In the genomic region with DNA sequence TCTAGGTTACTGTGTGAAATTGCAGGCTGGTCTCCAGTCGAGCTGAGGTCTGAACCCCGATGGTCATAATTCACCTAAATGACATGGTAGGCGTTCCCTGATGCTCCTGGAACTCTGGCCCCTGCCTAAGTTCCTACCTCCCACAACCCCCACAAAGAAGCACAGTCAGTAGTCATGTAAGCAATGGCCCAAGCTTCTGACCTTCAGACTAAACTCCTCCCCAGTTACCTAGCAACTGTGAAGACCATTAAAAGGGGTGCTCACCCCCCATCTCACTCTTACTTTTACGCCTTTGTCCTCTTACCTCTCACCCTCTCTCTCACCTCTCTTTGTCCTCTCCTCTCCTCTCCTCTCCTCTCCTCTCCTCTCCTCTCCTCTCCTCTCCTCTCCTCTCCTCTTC, we compare ENCODE assay signal across 5 mouse cellular contexts.
DNase-seq lines count a peak whose midpoint lies in the region; TF ChIP-seq lines count a peak whose summit lies in the region.
"Not testable (repeated sequence)": the region's sequence is repeated elsewhere in the genome, so short reads cannot be mapped to it uniquely, and the experiment has no call there.

No protein-coding gene starts in this region.

- peaks cover 13% of the 10 kb centered on the region for H3K9me3 ChIP-seq in ES-Bruce4 (replicated peaks; ENCODE audit: control insufficient read depth, insufficient read depth, low read length, poor library complexity, severe bottlenecking)
- not testable (repeated sequence) for H3K9me3 ChIP-seq in ES-E14 (ENCODE audit: control insufficient read depth, insufficient read depth, low read depth, low read length)

- not testable (repeated sequence) for TF ChIP-seq EP300 in ES-Bruce4 (IDR thresholded peaks at IDR 0.05; ENCODE audit: insufficient read depth, low read depth, low read length)

- H3K36me3 ChIP-seq in ES-Bruce4 (ENCODE audit: control insufficient read depth, insufficient read depth, low read length, poor library complexity, severe bottlenecking); ES-E14 (ENCODE audit: control insufficient read depth, insufficient read depth, low read length, poor library complexity, severe bottlenecking): not testable (repeated sequence)

- H3K27me3 ChIP-seq in ES-Bruce4 (ENCODE audit: control insufficient read depth, insufficient read depth, low read length, poor library complexity, severe bottlenecking): not testable (repeated sequence)

- not testable (repeated sequence) for TF ChIP-seq POLR2A in ES-Bruce4 (IDR thresholded peaks at IDR 0.05; ENCODE audit: insufficient read depth, low read length)

- H3K9ac ChIP-seq in ES-Bruce4 (ENCODE audit: low read depth, poor library complexity, severe bottlenecking); ES-E14 (ENCODE audit: insufficient read depth, low read depth, low read length, poor library complexity, severe bottlenecking): not testable (repeated sequence)

- not testable (repeated sequence) for TF ChIP-seq CTCF in ES-Bruce4 (IDR thresholded peaks at IDR 0.05; ENCODE audit: low read depth, low read length)

- not testable (repeated sequence) for H3K4me1 ChIP-seq in ES-Bruce4 (ENCODE audit: control insufficient read depth, insufficient read depth, low read length); ES-E14 (ENCODE audit: control insufficient read depth in 2 of 2, insufficient read depth in 2 of 2, low read length in 2 of 2, poor library complexity in 1 of 2)

- not testable (repeated sequence) for H3K4me3 ChIP-seq in ES-Bruce4 (ENCODE audit: low read depth, low read length); ES-E14 (ENCODE audit: insufficient read depth in 1 of 2, low read depth in 1 of 2, low read length in 2 of 2, poor library complexity in 1 of 2, severe bottlenecking in 1 of 2)

- H3K27ac ChIP-seq in ES-Bruce4 (ENCODE audit: insufficient read depth, low read length) (0 out of 2 replicates have a peak overlapping the region, but pooled peaks have one; percentile 63), ES-E14 (ENCODE audit: insufficient read depth, low read depth, low read length, poor library complexity, severe bottlenecking) (0 out of 2 replicates have a peak overlapping the region, but pooled peaks have one; percentile 31)

- DNase-seq in ES-CJ7 (ENCODE audit: low read depth, low spot score) (peak; percentile 55), R1 (ENCODE audit: low read depth, low spot score) (peak; percentile 81), ZHBTc4 (ENCODE audit: low read depth, low spot score) (peak; percentile 4)
- not testable (repeated sequence) for DNase-seq in ES-E14 (ENCODE audit: low read depth, low spot score)

- in situ Hi-C loops in ES-E14 (cut with MboI; ENCODE audit: low sequenced_read_pairs in 2 of 2, unreplicated experiment in 2 of 2): not testable (repeated sequence)
